Comparison of ENCODE assay signal across 9 mouse cellular contexts in the genomic region with DNA sequence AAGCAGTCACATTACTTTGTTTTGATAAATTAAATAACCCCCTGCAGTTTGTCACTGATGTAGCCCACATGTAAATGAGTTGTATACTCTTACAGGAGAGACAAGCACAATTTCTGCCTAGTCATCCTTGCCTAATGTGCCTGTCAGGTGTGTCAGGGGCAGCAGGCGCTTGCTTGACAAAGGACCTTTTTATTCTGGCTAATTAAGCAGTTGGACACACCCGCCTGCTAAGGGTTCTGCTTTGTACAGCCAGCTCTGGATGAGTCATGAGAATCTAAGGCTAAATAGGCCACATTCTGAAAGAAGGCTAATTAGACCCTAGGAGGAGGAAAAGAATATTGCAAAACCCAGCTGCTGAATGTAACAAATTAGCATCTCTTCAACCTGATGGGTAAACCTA.
A peak's percentile ranks its signal among the peaks of the same experiment; 100 is the strongest.
DNase-seq lines count a peak whose midpoint lies in the region; ATAC-seq lines count a peak whose summit lies in the region.
"Had no signal": no experiment of that assay in that cellular context is flagged by ENCODE, and none has a peak within 500 bp of the region (broad histone marks: within the 10 kb centered on the region; RNA-seq: fewer than 3 reads in every experiment).

No protein-coding gene starts in this region.

- no peaks in the 10 kb centered on the region for H3K9me3 ChIP-seq in neural tube, embryonic 11.5 days (ENCODE audit: control insufficient read depth, low read length)
- H3K9me3 ChIP-seq in hindbrain, embryonic 11.5 days (ENCODE audit: control insufficient read depth, low read length) = no peaks in the 10 kb centered on the region
- H3K9me3 ChIP-seq in midbrain, embryonic 13.5 days = no peaks in the 10 kb centered on the region
- H3K9me3 ChIP-seq: embryonic facial prominence, embryonic 13.5 days had no signal

- 38% methylated on average over 2 of the region's 2 CpGs for WGBS in neural tube, embryonic 11.5 days
- 35% methylated on average over 2 of the region's 2 CpGs for WGBS in hindbrain, embryonic 11.5 days
- 10% methylated on average over 2 of the region's 2 CpGs for WGBS in midbrain, embryonic 13.5 days

- no peaks in the 10 kb centered on the region for H3K36me3 ChIP-seq in neural tube, embryonic 11.5 days (ENCODE audit: control insufficient read depth, insufficient read depth, low read length)
- no peaks in the 10 kb centered on the region for H3K36me3 ChIP-seq in hindbrain, embryonic 11.5 days (ENCODE audit: control insufficient read depth, insufficient read depth, low read length)
- peaks cover 6% of the 10 kb centered on the region; the same call in 1 of the 2 replicates for H3K36me3 ChIP-seq in midbrain, embryonic 13.5 days

- H3K27ac ChIP-seq in neural tube, embryonic 11.5 days (ENCODE audit: low read depth, low read length) = no peak overlapping the region
- H3K27ac ChIP-seq in hindbrain, embryonic 11.5 days (ENCODE audit: low read depth, low read length) = no peak overlapping the region
- peak overlapping the region; percentile 58; the same call in 1 of the 2 replicates for H3K27ac ChIP-seq in midbrain, embryonic 13.5 days
- H3K27ac ChIP-seq: embryonic facial prominence, embryonic 13.5 days had no signal

- ATAC-seq in neural tube, embryonic 11.5 days (ENCODE audit: insufficient read depth, low FRiP score, low TSS enrichment) = peak; percentile 83
- ATAC-seq in hindbrain, embryonic 11.5 days (ENCODE audit: low FRiP score) = peak; percentile 94
- ATAC-seq in midbrain, embryonic 13.5 days = peak; percentile 87

- peak; percentile 48 for DNase-seq in neural tube, embryonic 11.5 days (ENCODE audit: low spot score)
- no peak for DNase-seq in neural tube, embryonic 10.5 days (ENCODE audit: extremely low spot score, low spot score)
- peak; percentile 33 to 34 for DNase-seq in cerebellum, postnatal 10 days
- DNase-seq in hindbrain, embryonic 11.5 days (ENCODE audit: low spot score) = peak; percentile 59
- no peak for DNase-seq in ovary, postnatal 36 days (ENCODE audit: low spot score)
- DNase-seq in spleen, adult 12 weeks (ENCODE audit: low spot score) = no peak
- no peak for DNase-seq in thymus, adult 18-20 months

- no peak overlapping the region for H3K4me2 ChIP-seq in neural tube, embryonic 11.5 days (ENCODE audit: low read depth)
- H3K4me2 ChIP-seq in hindbrain, embryonic 11.5 days (replicated peaks; ENCODE audit: low read depth, low read length) = no peak overlapping the region
- no peak overlapping the region for H3K4me2 ChIP-seq in midbrain, embryonic 13.5 days (replicated peaks)
- H3K4me2 ChIP-seq: embryonic facial prominence, embryonic 13.5 days had no signal

- peaks cover 6% of the 10 kb centered on the region for H3K4me1 ChIP-seq in neural tube, embryonic 11.5 days (ENCODE audit: control insufficient read depth, insufficient read depth, low read length)
- H3K4me1 ChIP-seq in hindbrain, embryonic 11.5 days (replicated peaks; ENCODE audit: control insufficient read depth, insufficient read depth, low read length) = 0 out of 2 replicates have a peak, but pooled peaks cover 2% of the 10 kb centered on the region
- peaks cover 15% of the 10 kb centered on the region for H3K4me1 ChIP-seq in midbrain, embryonic 13.5 days (replicated peaks)

- H3K9ac ChIP-seq in neural tube, embryonic 11.5 days (ENCODE audit: low read length) = no peak overlapping the region
- H3K9ac ChIP-seq in hindbrain, embryonic 11.5 days (ENCODE audit: low read depth, low read length) = no peak overlapping the region
- no peak overlapping the region; the same call in 1 of the 2 replicates for H3K9ac ChIP-seq in midbrain, embryonic 13.5 days (replicated peaks)
- H3K9ac ChIP-seq: embryonic facial prominence, embryonic 13.5 days had no signal

- H3K4me3 ChIP-seq in neural tube, embryonic 11.5 days (ENCODE audit: low read depth, low read length) = no peak overlapping the region
- H3K4me3 ChIP-seq in hindbrain, embryonic 11.5 days (ENCODE audit: low read depth, low read length) = no peak overlapping the region
- no peak overlapping the region for H3K4me3 ChIP-seq in midbrain, embryonic 13.5 days (replicated peaks)
- H3K4me3 ChIP-seq: embryonic facial prominence, embryonic 13.5 days had no signal

- no peaks in the 10 kb centered on the region for H3K27me3 ChIP-seq in neural tube, embryonic 11.5 days (ENCODE audit: control insufficient read depth, insufficient read depth, low read length)
- H3K27me3 ChIP-seq in hindbrain, embryonic 11.5 days (ENCODE audit: control insufficient read depth, insufficient read depth, low read length) = no peaks in the 10 kb centered on the region
- no peaks in the 10 kb centered on the region for H3K27me3 ChIP-seq in midbrain, embryonic 13.5 days
- H3K27me3 ChIP-seq: embryonic facial prominence, embryonic 13.5 days had no signal

Comparison
In these comparisons a context has a peak if more than half of its experiments do, and no peak if none do; other contexts are left out.
1. DNase-seq: peak in neural tube, embryonic 11.5 days (single experiment), cerebellum, postnatal 10 days (2 of 2) and hindbrain, embryonic 11.5 days (single experiment); none in neural tube, embryonic 10.5 days (single experiment), ovary, postnatal 36 days (single experiment), spleen, adult 12 weeks (single experiment) and thymus, adult 18-20 months (0 of 2).
2. Peak in every context shown above with its lines, with median percentiles within 50 percentile points of each other: ATAC-seq.